Mouse (Mus musculus) liver, embryonic 14.5 days (tissue): ENCODE measurements around the gene Gm6993. TPM values are rescaled to one million over a fixed set of nuclear protein-coding genes. Genes with fewer than 3 reads are reported as not detected.

Source experiments
- ATAC-seq: fragments of 200-750 bp; cut with Nextera tagmentation; 2 replicates; pipeline ENCODE4 v1.8.0; 2017; ENCODE audit warnings: moderate number of reproducible peaks, mild to moderate bottlenecking, moderate library complexity; ENCODE audit not compliant: insufficient read depth
- DNase-seq, 3 experiments: peaks; one replicate each; pipeline ENCODE4 v3.0.0-alpha.2; 2012 to 2013; ENCODE audit warnings: low read depth in 3 of 3, low spot score in 3 of 3
- H3K27ac ChIP-seq: fragments of 300-500 bp; sonication (generic); 2 replicates; pipeline ENCODE4 v1.5.1; 2014; ENCODE audit warnings: moderate library complexity, mild to moderate bottlenecking, control low read depth, inconsistent platforms
- H3K27me3 ChIP-seq: fragments of 300-500 bp; sonication (generic); 2 replicates; pipeline ENCODE4 v1.6.1; 2014; ENCODE audit warnings: mild to moderate bottlenecking, low read length, moderate library complexity; ENCODE audit not compliant: control insufficient read depth, insufficient read depth
- H3K36me3 ChIP-seq: fragments of 300-500 bp; sonication (generic); replicated peaks from 2 replicates; pipeline ENCODE4 v1.6.1; 2014; ENCODE audit warnings: low read depth; ENCODE audit not compliant: control insufficient read depth, insufficient read depth
- H3K4me1 ChIP-seq, 2 experiments: fragments of 200-500 bp in 1 of 2; fragments of 300-500 bp in 1 of 2; sonication (generic) in 1 of 2; replicated peaks; 2 replicates each; pipeline ENCODE4 v1.6.1; 2012 to 2014; ENCODE audit warnings: antibody characterized with exemption in 1 of 2, inconsistent platforms in 1 of 2, low read length in 1 of 2; ENCODE audit not compliant: control insufficient read depth in 2 of 2, insufficient read depth in 2 of 2
- H3K4me2 ChIP-seq: fragments of 300-500 bp; sonication (generic); 2 replicates; pipeline ENCODE4 v1.6.1; 2014; ENCODE audit warnings: low read depth, mild to moderate bottlenecking, control low read depth, moderate library complexity
- H3K4me3 ChIP-seq, 2 experiments: fragments of 200-500 bp in 1 of 2; fragments of 300-500 bp in 1 of 2; sonication (generic) in 1 of 2; 2 replicates each; pipeline ENCODE4 v1.5.1; 2012 to 2014; ENCODE audit warnings: low read depth in 2 of 2, low read length in 2 of 2, mild to moderate bottlenecking in 2 of 2, control low read depth in 1 of 2, inconsistent platforms in 1 of 2, moderate library complexity in 1 of 2; ENCODE audit not compliant: insufficient read depth in 1 of 2
- H3K9ac ChIP-seq: fragments of 300-500 bp; sonication (generic); replicated peaks from 2 replicates; pipeline ENCODE4 v1.6.1; 2014; ENCODE audit warnings: mild to moderate bottlenecking, control low read depth, moderate library complexity
- H3K9me3 ChIP-seq: fragments of 300-500 bp; sonication (generic); 2 replicates; pipeline ENCODE4 v1.6.1; 2016; ENCODE audit warnings: low read length, mixed read lengths; ENCODE audit not compliant: control insufficient read depth
- CTCF ChIP-seq: IDR thresholded peaks from 2 replicates; pipeline ENCODE4 v1.5.1; 2016; ENCODE audit warnings: antibody characterized with exemption, low read depth, control low read depth
- EP300 ChIP-seq: IDR thresholded peaks from 2 replicates; pipeline ENCODE4 v1.6.1; 2016; ENCODE audit warnings: antibody characterized with exemption, low read depth
- WGBS: fragments of 180-500 bp; shearing (Covaris S2); extraction: QIAGEN DNeasy Blood & Tissue Kit; methylation state at CpG from one replicate; pipeline ENCODE4 v1.1.7; 2014; ENCODE audit not compliant: insufficient replicate concordance; 5-methylcytosine and 5-hydroxymethylcytosine counted together
- polyA plus RNA-seq, 2 experiments: library from polyadenylated mRNA; depleted of rRNA in 1 of 2; stranded (reverse) in 1 of 2; unstranded in 1 of 2; fragments of >200 nt; fragmentation: Nextera tagmentation in 1 of 2; extraction: Ambion mirVana in 1 of 2; gene quantifications; 2 replicates each; pipeline versions ENCODE4 v1.2.1 to v1.2.3; 2012 to 2014

The Gm6993 gene
- polyA plus RNA-seq, 2 experiments, result not detected

GRCm38 (mm10) chr12:31205983-31206633 is 34.5 kb upstream of the Gm6993 start:
- Histone ChIP-seq H3K4me3 (no peak overlapping the region), H3K27me3 (no peaks in the 10 kb centered on the region), H3K9ac (no peak overlapping the region), H3K9me3 (no peaks in the 10 kb centered on the region), H3K27ac (no peak overlapping the region), H3K4me2 (no peak overlapping the region), H3K36me3 (no peaks in the 10 kb centered on the region), H3K4me1 (no peaks in the 10 kb centered on the region)
- TF ChIP-seq EP300 (no peak), CTCF (no peak)
- 62% methylated on average over 10 of the region's 10 CpGs for WGBS
- ATAC-seq (no peak), DNase-seq (no peak)

DNA sequence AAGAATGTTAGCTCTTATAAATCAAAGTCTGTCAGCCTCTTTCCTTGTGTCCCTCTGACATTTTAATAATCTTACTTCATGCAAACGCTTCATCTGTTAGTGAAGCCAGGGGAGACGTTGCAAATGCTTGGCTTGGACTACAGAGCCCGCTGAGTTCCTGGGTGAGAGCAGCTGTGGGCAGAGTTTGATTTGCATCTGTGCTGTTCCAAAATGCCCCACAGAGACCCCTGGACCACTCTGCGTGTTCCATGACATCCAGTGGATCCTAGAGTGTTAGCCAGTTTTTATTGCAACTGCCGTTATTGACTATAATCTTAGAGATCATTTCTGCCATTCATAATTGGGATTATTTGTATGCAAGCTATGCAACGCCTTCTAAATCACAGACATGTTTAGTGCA is 31.8 kb upstream of the Gm6993 start:
- no peak overlapping the region for H3K4me3 ChIP-seq
- no peaks in the 10 kb centered on the region for H3K9me3 ChIP-seq
- H3K4me1 ChIP-seq, result no peaks in the 10 kb centered on the region
- H3K27me3 ChIP-seq, result no peaks in the 10 kb centered on the region
- no peak overlapping the region for H3K9ac ChIP-seq
- no peak overlapping the region for H3K27ac ChIP-seq
- H3K36me3 ChIP-seq, result no peaks in the 10 kb centered on the region
- ATAC-seq, result no peak
- TF ChIP-seq CTCF, result no peak
- TF ChIP-seq EP300, result no peak
- 58% methylated on average over 6 of the region's 6 CpGs for WGBS
- DNase-seq, result no peak
- H3K4me2 ChIP-seq, result no peak overlapping the region

GRCm38 (mm10) chr12:31209377-31209805 is 31.2 kb upstream of the Gm6993 start:
- no peaks in the 10 kb centered on the region for H3K4me1 ChIP-seq
- no peak overlapping the region for H3K4me2 ChIP-seq
- H3K4me3 ChIP-seq, result no peak overlapping the region
- TF ChIP-seq CTCF (no peak), EP300 (no peak)
- WGBS, result 42% methylated on average over 5 of the region's 5 CpGs
- no peak overlapping the region for H3K9ac ChIP-seq
- H3K27ac ChIP-seq, result no peak overlapping the region
- DNase-seq (no peak), ATAC-seq (no peak)
- no peaks in the 10 kb centered on the region for H3K27me3 ChIP-seq
- H3K36me3 ChIP-seq, result no peaks in the 10 kb centered on the region
- no peaks in the 10 kb centered on the region for H3K9me3 ChIP-seq

- no peak for TF ChIP-seq EP300
- TF ChIP-seq CTCF, result no peak
- WGBS, result 71% methylated on average over 7 of the region's 7 CpGs
- no peak overlapping the region for H3K27ac ChIP-seq
Observed at GRCm38 (mm10) chr12:31213556-31213955, 27.0 kb upstream of the Gm6993 start.

GRCm38 (mm10) chr12:31215003-31215402 is 25.6 kb upstream of the Gm6993 start:
- Histone ChIP-seq H3K9ac (no peak overlapping the region), H3K27ac (no peak overlapping the region), H3K9me3 (no peaks in the 10 kb centered on the region), H3K27me3 (no peaks in the 10 kb centered on the region; the same call in 1 of the 2 replicates), H3K4me3 (no peak overlapping the region), H3K36me3 (no peaks in the 10 kb centered on the region), H3K4me2 (no peak overlapping the region), H3K4me1 (no peaks in the 10 kb centered on the region)
- no peak for TF ChIP-seq EP300
- ATAC-seq (no peak), DNase-seq (no peak)
- WGBS, result 63% methylated on average over 6 of the region's 6 CpGs

More at GRCm38 (mm10) chr12:31213556-31213955, 27.0 kb upstream of the Gm6993 start:
- ATAC-seq (no peak), DNase-seq (no peak)
- H3K9ac ChIP-seq, result no peak overlapping the region
- H3K9me3 ChIP-seq, result no peaks in the 10 kb centered on the region
- no peak overlapping the region for H3K4me2 ChIP-seq
- no peaks in the 10 kb centered on the region for H3K36me3 ChIP-seq
- H3K4me1 ChIP-seq, result no peaks in the 10 kb centered on the region
- no peak overlapping the region for H3K4me3 ChIP-seq
- no peaks in the 10 kb centered on the region for H3K27me3 ChIP-seq
